Mouse (Mus musculus): ENCODE measurements around the gene Cep83.
"Not testable (repeated sequence)": the region's sequence is repeated elsewhere in the genome, so short reads cannot be mapped to it uniquely, and the experiment has no call there.

Cep83 gene

GRCm38 (mm10) chr10:94688420-94689175, at the start of gene Cep83:
TSS of gene Cep83 (plus strand) at chr10:94688654.
- peak; percentile 83 to 88 for DNase-seq (ENCODE audit: low spot score in 2 of 2)

GRCm38 (mm10) chr10:94639281-94639680, 49.2 kb upstream of the Cep83 start:
- DNase-seq (ENCODE audit: low spot score in 2 of 2), result no peak

- DNase-seq (ENCODE audit: low spot score in 2 of 2), result no peak
These were observed 48.4 kb upstream of the Cep83 start for GRCm38 (mm10) chr10:94640067-94640466.

- DNase-seq (ENCODE audit: low spot score in 2 of 2), result no peak
These were observed 24.4 kb upstream of the Cep83 start for GRCm38 (mm10) chr10:94664036-94664435.

GRCm38 (mm10) chr10:94664455-94664854, 24.0 kb upstream of the Cep83 start:
- no peak for DNase-seq (ENCODE audit: low spot score in 2 of 2)

- DNase-seq (ENCODE audit: low spot score in 2 of 2), result no peak
These were observed 20.3 kb upstream of the Cep83 start for GRCm38 (mm10) chr10:94668147-94668546.

GRCm38 (mm10) chr10:94687801-94688419, 544 bp upstream of the Cep83 start:
- peak; percentile 64 for DNase-seq (ENCODE audit: low spot score in 2 of 2)

GRCm38 (mm10) chr10:94689176-94689510, 689 bp downstream of the Cep83 start:
- no peak for DNase-seq (ENCODE audit: low spot score in 2 of 2)

- DNase-seq (ENCODE audit: low spot score in 2 of 2), result peak in 1 of 2 experiments; percentile 4
These were observed 1.9 kb downstream of the Cep83 start for GRCm38 (mm10) chr10:94690376-94690775.

- DNase-seq (ENCODE audit: low spot score in 2 of 2), result no peak
These were observed 3.7 kb downstream of the Cep83 start for GRCm38 (mm10) chr10:94692163-94692562.

- no peak for DNase-seq (ENCODE audit: low spot score in 2 of 2)
These were observed 17.3 kb downstream of the Cep83 start for GRCm38 (mm10) chr10:94705643-94706258.

- no peak for DNase-seq (ENCODE audit: low spot score in 2 of 2)
These were observed 18.2 kb downstream of the Cep83 start for GRCm38 (mm10) chr10:94706695-94707094.

GRCm38 (mm10) chr10:94709622-94710319, 21.3 kb downstream of the Cep83 start:
- DNase-seq (ENCODE audit: low spot score in 2 of 2), result no peak

- no peak for DNase-seq (ENCODE audit: low spot score in 2 of 2)
These were observed 21.9 kb downstream of the Cep83 start for GRCm38 (mm10) chr10:94710320-94710695.

- no peak for DNase-seq (ENCODE audit: low spot score in 2 of 2)
These were observed 31.8 kb downstream of the Cep83 start for GRCm38 (mm10) chr10:94720300-94720699.

- DNase-seq (ENCODE audit: low spot score in 2 of 2), result not testable (repeated sequence)
These were observed 39.6 kb downstream of the Cep83 start for GRCm38 (mm10) chr10:94728053-94728452.

- DNase-seq (ENCODE audit: low spot score in 2 of 2), result no peak
These were observed 42.0 kb downstream of the Cep83 start for GRCm38 (mm10) chr10:94730445-94730844.

- no peak for DNase-seq (ENCODE audit: low spot score in 2 of 2)
These were observed 46.4 kb downstream of the Cep83 start for GRCm38 (mm10) chr10:94734829-94735228.

GRCm38 (mm10) chr10:94740221-94740620, 51.8 kb downstream of the Cep83 start:
- no peak for DNase-seq (ENCODE audit: low spot score in 2 of 2)

GRCm38 (mm10) chr10:94741459-94741858, 53.0 kb downstream of the Cep83 start:
- DNase-seq (ENCODE audit: low spot score in 2 of 2), result no peak

- no peak for DNase-seq (ENCODE audit: low spot score in 2 of 2)
These were observed 58.6 kb downstream of the Cep83 start for GRCm38 (mm10) chr10:94747011-94747410.

- DNase-seq (ENCODE audit: low spot score in 2 of 2), result no peak
These were observed 83.0 kb downstream of the Cep83 start for GRCm38 (mm10) chr10:94771496-94771895.
